Mouse (Mus musculus) retina, adult 2 months (tissue): Measurements from ENCODE around the gene Sntb2.
A peak's percentile ranks its signal among the peaks of the same experiment; 100 is the strongest.

Source experiments
- DNase-seq: peaks from one replicate; pipeline ENCODE4 v3.0.0-alpha.2; 2012; ENCODE audit warnings: low read depth, low spot score

The Sntb2 gene

GRCm38 (mm10) chr8:106929921-106930320, 5.6 kb upstream of the Sntb2 start:
- DNase-seq: no peak

- DNase-seq: no peak
Measured at GRCm38 (mm10) chr8:106932376-106933065, 3.0 kb upstream of the Sntb2 start.

DNA sequence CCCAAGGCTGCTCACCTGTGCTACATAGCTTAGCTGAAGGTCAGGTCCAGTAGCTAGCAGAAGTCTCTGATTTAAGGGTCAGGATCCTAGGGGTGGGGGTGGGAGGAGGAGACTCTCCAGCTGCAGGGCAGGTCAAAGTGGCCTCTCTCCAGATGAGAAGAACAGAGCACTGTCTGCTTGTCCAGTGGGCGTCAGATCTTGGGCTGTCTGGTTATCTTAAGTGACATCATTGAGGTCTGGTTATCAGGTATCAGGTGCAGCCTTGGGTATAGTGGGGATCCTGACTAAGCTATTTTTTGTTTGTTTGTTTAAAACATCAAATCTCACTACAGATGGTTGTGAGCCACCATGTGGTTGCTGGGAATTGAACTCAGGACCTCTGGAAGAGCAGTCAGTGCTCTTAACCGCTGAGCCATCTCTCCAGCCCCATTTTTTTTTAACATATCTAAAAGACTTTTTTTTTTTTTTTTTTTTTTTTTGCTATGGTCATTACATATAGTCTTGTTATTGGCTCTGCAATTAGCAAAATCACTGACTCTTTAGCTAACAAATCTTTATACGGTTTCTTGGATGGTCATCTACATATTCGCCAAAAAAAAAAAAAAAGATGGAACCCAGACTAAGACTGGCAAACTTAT, 1.9 kb upstream of the Sntb2 start:
- DNase-seq: no peak

DNA sequence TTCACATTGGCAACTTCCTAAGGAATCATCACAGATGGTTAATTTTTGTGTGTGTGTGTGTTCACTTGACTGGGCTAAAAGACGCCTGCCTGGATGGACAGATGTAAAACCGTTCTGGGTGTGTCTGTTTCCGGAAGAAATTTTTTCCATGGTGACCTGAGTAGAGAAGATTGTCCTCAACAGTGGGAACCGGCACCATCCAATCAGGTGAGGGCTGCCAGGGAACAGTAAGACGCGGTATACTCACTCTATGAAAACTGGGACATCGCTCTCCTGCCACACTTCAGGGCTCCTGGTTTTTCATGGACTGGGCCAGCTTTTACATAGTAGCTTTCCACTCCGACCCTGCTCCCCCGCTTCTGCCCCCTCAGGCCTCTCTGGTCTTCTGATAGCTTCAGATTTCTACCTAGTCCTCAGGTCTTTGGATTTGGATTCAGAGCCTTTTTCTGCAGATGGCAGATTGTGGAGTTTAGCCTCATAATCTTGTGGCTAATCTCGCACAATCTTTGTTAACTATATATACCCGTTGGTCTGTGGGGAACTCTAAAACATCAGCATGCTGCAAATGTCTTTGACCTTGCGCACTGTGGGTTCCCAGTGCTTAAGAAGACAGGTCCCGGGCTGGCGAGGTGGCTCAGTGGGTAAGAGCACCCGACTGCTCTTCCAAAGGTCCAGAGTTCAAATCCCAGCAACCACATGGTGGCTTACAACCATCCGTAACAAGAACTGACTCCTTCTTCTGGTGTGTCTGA, 1.1 kb upstream of the Sntb2 start:
- DNase-seq: no peak

DNA sequence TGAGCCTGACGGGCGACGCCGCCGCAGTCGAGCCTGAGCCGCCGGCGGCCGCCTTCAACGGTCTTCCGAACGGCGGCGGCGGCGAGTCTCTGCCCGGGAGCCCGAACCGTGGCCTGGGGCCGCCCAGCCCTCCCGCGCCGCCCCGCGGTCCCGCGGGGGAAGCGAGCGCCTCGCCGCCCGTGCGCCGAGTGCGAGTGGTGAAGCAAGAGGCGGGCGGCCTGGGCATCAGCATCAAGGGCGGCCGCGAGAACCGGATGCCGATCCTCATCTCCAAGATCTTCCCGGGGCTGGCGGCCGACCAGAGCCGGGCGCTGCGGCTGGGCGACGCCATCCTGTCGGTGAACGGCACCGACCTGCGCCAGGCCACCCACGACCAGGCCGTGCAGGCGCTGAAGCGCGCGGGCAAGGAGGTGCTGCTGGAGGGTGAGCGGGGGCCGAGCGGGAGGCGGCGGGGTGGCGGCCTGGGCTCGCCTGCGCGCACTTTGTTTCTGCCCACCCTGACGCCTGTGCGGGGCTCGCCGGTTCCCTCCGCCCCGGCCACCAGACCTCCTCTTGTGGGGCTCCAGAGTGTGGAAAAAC, 438 bp downstream of the Sntb2 start:
- no peak for DNase-seq

DNA sequence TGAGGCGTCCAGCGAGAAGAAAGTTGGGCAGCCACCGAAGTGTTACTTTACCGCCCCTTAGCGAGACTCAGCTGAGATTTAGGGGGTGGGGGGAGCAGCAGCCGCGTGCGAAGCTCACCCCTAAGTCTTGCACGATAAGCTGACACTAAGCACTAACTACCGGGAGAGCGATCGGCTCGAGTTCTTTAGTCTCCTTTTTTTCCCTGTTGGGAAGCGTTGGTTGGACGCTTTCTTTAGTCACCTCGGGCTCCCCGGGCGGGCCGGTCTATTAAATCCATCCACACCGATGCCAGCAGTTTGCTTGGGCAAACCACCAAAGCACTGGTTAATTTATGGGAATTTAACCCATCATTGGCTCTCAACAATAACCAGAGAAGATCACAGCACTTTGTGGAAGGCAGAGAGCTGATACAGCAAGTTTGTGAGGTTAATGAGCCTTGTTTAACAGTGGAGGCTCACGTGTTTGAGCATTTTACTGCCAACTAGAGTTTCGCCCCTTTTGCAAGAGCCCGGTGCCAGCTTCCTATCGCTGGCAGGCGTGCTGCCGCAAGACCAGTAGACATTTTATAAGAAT, 1.0 kb downstream of the Sntb2 start:
- DNase-seq: peak; percentile 70

DNA sequence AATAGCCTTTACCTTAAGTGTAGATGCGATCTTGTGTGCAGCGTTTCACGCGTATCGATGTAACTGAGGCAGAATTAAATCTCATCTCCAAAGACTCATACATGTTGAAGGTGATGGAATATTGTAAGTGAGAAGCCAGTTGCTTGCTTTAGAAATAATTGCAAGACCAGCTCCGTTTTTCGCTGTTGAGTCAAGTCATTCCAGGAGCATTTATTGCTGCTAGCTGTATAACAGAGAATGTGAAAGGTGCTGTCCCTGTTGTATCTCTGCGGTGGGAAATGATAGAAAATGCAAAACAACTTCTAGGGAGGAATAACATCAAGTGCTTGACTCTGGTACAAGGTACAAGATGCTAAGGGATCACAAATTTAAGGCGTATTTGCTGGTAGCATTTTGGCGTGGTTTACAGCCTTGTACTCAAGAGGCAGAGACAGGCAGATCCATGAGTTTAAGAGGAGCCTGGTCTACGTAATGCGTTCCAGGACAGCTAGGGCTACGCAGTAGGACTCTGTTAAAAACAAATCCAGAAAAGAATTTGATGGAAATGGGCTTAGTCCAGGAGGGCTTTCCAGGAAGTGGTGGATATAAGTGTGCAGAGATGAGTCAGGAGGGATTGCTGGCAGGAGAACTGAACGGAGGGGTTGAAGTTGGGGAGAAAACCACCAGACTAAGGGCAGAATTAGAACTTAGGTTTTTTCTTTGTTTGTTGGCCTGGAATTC, 1.7 kb downstream of the Sntb2 start:
- DNase-seq: no peak

GRCm38 (mm10) chr8:106941806-106942205, 6.3 kb downstream of the Sntb2 start:
- DNase-seq: no peak

DNA sequence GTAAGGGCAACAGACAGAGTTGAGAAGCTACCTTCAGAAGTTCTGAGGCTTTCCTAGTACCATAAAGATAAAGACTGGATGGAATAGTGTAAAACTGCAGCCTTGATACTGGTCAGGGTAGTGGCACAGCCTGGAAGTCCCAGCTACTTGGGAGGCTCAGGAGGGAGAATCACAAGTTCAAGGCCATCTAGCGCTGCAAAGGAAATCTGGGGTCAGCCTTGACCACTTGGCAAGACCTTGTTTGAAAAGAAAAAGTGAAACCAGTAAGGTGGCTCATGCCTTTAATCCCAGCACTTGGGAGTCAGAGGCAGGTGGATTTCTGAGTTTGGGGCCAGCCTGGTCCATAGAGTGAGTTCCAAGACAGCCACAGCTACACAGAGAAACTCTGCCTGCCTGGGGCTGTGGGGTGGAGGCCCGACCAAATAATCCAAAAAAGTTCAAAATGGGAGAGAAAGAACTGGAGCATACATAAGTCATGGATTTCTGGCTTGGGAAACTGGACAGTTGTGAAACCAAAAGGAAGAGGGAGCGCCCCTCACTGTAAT, 8.4 kb downstream of the Sntb2 start:
- no peak for DNase-seq

GRCm38 (mm10) chr8:106944756-106945155, 9.2 kb downstream of the Sntb2 start:
- DNase-seq: no peak

DNA sequence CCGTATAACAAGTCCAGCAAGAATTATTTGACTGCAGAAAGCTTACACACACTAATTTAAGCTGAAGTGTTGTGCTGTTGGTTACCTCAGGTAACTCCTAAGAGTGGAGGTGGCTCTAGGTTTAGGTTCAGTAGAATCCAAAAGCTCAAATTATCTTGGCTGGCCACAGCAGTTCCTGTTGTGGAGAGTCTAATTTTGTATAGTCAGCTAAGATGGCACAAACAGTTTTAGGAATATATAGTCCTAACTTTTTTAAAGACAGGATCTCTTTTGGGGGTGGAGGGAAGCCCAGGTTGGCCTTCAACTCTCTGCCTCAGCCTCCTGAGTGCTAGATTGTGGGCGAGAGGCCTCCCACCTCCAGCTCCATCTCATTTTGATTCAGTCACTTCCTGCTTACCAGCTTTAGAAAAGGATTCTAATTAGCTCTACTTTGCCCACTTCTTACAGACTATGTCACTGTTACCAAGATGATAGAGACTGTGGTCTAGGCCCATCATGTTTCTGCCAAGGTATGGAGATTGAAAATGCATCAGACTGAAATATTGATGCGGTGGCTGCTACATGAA, 13.2 kb downstream of the Sntb2 start:
- DNase-seq: no peak

GRCm38 (mm10) chr8:106951707-106952106, 16.2 kb downstream of the Sntb2 start:
- no peak for DNase-seq

DNA sequence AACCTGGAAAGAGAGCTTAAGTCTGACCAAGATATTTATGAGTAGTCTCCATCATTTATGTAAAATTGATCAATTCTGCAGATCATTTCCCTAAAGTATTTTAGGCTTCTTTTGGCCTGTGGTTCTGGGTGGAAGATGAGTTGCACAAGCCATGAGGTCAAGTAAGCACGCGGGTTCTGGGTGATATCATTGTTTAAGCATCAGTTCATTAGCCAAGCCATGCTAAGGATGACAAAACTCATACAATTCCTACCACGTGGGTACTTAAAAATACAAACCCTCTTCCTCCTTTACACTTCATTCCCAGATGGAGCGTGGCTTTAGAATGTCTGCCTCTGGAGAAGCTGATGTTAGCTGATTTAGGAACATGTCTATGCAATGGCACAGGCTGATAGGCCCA, 18.0 kb downstream of the Sntb2 start:
- no peak for DNase-seq

DNA sequence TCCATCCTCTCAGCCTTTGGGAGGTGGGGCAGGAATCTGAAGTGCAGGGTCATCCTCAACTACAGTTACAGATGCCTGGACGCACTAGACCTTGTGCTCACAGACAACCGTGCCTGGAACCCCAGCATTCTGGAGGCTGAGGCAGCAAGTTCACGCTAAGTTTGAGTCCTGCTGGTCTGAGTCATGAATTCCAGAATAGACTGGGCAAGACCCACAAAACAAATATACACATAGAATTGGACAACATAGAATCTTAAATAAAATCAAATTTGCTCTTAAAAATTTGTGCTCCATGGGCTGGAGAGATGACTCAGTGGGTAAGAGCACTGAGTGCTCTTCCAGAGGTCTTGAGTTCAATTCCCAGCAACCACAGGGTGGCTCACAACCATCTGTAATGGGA, 21.5 kb downstream of the Sntb2 start:
- DNase-seq: no peak

- no peak for DNase-seq
Measured at GRCm38 (mm10) chr8:106958212-106958611, 22.7 kb downstream of the Sntb2 start.

DNA sequence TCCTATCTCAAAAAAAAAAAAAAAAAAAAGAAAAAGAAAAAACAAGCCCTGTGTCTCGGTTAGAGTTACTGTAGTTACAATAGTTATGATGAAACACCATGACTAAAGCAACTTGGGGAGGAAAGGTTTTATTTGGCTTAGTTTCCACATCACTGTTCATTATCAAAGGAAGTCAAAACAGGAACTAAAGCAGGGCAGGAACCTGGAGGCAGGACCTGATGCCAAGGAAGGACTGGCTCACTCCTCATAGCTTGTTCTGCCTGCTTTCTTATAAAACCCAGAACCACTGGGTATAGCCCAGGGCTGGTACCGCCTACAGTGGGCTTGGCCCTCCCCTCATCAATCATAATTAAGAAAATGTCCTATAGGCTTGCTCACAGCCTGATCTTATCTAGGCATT, 24.1 kb downstream of the Sntb2 start:
- DNase-seq: no peak

- DNase-seq: no peak
Measured at GRCm38 (mm10) chr8:106962322-106962721, 26.8 kb downstream of the Sntb2 start.

GRCm38 (mm10) chr8:106963365-106963764, 27.8 kb downstream of the Sntb2 start:
- DNase-seq: no peak

GRCm38 (mm10) chr8:106964573-106964972, 29.0 kb downstream of the Sntb2 start:
- DNase-seq: no peak

DNA sequence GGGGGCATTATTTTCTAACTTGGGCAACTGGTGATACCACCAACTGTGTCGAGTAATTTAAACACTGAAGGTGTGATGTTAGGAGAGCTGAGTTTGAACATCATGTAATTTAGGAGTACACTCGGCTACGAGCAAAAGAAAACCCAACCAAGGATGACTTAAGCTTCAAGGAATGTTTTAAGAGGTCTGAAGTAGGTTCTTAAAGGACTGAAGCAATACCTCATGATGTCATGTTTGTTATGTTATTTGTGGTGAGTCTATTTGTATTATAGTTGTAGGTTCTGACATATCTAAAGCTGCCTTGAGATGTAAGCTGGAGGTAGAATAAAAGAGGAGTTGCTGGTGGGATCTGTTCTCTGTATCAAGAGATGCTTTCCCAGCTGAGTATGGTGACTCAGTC, 34.4 kb downstream of the Sntb2 start:
- DNase-seq: no peak

GRCm38 (mm10) chr8:106971916-106972315, 36.4 kb downstream of the Sntb2 start:
- DNase-seq: no peak
